Mouse (Mus musculus) limb, embryonic 13.5 days (tissue): ENCODE results near the gene Znrd1. TPM values are rescaled to one million over a fixed set of nuclear protein-coding genes. Genes with fewer than 3 reads are reported as not detected.
A peak's percentile ranks its signal among the peaks of the same experiment; 100 is the strongest.

Experiments used
- ATAC-seq: fragments of 200-750 bp; cut with Nextera tagmentation; 2 replicates; pipeline ENCODE4 v1.8.0; 2017; ENCODE audit warnings: low read depth, moderate number of reproducible peaks, moderate TSS enrichment; ENCODE audit not compliant: low FRiP score
- H3K27ac ChIP-seq: fragments of 300-500 bp; sonication (generic); 2 replicates; pipeline ENCODE4 v1.5.1; 2015; ENCODE audit warnings: inconsistent platforms, mild to moderate bottlenecking, moderate library complexity
- H3K27me3 ChIP-seq: fragments of 300-500 bp; sonication (generic); 2 replicates; pipeline ENCODE4 v1.6.1; 2015; ENCODE audit warnings: mild to moderate bottlenecking, inconsistent platforms
- H3K36me3 ChIP-seq: fragments of 300-500 bp; sonication (generic); 2 replicates; pipeline ENCODE4 v1.6.1; 2015; ENCODE audit warnings: inconsistent platforms, mild to moderate bottlenecking, moderate library complexity
- H3K4me1 ChIP-seq: fragments of 300-500 bp; sonication (generic); 2 replicates; pipeline ENCODE4 v1.6.1; 2015; ENCODE audit warnings: inconsistent platforms
- H3K4me2 ChIP-seq: fragments of 300-500 bp; sonication (generic); replicated peaks from 2 replicates; pipeline ENCODE4 v1.6.1; 2015; ENCODE audit warnings: inconsistent platforms, mild to moderate bottlenecking, moderate library complexity
- H3K4me3 ChIP-seq: fragments of 300-500 bp; sonication (generic); 2 replicates; pipeline ENCODE4 v1.5.1; 2015; ENCODE audit warnings: moderate library complexity, mild to moderate bottlenecking, inconsistent platforms
- H3K9ac ChIP-seq: fragments of 300-500 bp; sonication (generic); 2 replicates; pipeline ENCODE4 v1.6.1; 2015; ENCODE audit warnings: mild to moderate bottlenecking, inconsistent platforms
- H3K9me3 ChIP-seq: fragments of 300-500 bp; sonication (generic); 2 replicates; pipeline ENCODE4 v1.6.1; 2016; ENCODE audit warnings: inconsistent platforms
- WGBS: fragments of 180-500 bp; shearing (Covaris S2); methylation state at CpG from one replicate; pipeline ENCODE4 v1.1.7; 2015; 5-methylcytosine and 5-hydroxymethylcytosine counted together
- polyA plus RNA-seq: library from polyadenylated mRNA; unstranded; fragments of >200 nt; fragmentation: Nextera tagmentation; extraction: Ambion mirVana; gene quantifications from 2 replicates; pipeline ENCODE4 v1.2.1, GENCODE M21; 2015

Znrd1 gene
- polyA plus RNA-seq, 1 experiment from 2014 or later = 111 TPM

DNA sequence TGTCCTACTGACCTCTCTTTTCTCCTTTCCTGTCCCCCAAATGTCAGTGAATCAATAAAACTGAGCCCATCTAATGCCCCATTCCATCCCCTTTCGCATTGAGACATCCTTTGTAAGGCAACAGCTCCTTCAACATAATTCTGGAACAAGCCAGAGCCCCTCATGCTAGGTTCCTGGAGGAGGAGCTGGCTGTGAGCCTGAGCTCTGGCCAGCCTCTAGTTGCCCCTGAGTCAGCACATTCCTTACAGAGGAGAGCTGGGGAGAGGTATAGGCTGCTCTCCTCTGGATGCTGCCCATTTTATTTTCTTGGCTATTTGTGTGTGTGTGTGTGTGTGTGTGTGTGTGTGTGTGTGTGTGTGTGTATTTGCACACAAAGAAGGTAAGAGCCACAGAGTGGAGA lies 50.1 kb downstream of the Znrd1 start:
- Histone ChIP-seq H3K27me3 (no peaks in the 10 kb centered on the region; the same call in 1 of the 2 replicates), H3K9me3 (no peaks in the 10 kb centered on the region), H3K4me2 (no peak overlapping the region), H3K9ac (no peak overlapping the region), H3K4me1 (0 out of 2 replicates have a peak, but pooled peaks cover 3% of the 10 kb centered on the region), H3K4me3 (no peak overlapping the region), H3K36me3 (no peaks in the 10 kb centered on the region), H3K27ac (no peak overlapping the region)
- 57% methylated on average over 1 of the region's 1 CpGs for whole genome bisulfite sequencing
- ATAC-seq = peak; percentile 82; the same call in 1 of the 2 replicates

Other genes starting within 250 kb of the Znrd1 start
- not detected in 2 replicates for gene H2-M10.5, start 185.6 kb downstream of the Znrd1 start, polyA plus RNA-seq
- gene H2-M10.6, start 146.4 kb downstream of the Znrd1 start, polyA plus RNA-seq = not detected in 2 replicates
- gene Trim26, start 121.4 kb downstream of the Znrd1 start, polyA plus RNA-seq = 52.3 and 53.7 TPM in 2 replicates
- 0.13 and 0.28 TPM in 2 replicates for gene Trim15, start 91.3 kb downstream of the Znrd1 start, polyA plus RNA-seq
- 2.5 and 3.9 TPM in 2 replicates for gene Trim10, start 89.0 kb downstream of the Znrd1 start, polyA plus RNA-seq
- not detected in 2 replicates for gene Trim40, start 68.4 kb downstream of the Znrd1 start, polyA plus RNA-seq
- not detected in 2 replicates for gene Trim31, start 60.4 kb downstream of the Znrd1 start, polyA plus RNA-seq
- 1.4 and 1.5 TPM in 2 replicates for gene Rnf39, start 15.6 kb downstream of the Znrd1 start, polyA plus RNA-seq
- gene Ppp1r11, start 6.8 kb downstream of the Znrd1 start, polyA plus RNA-seq = 115 and 118 TPM in 2 replicates
- gene Znrd1as, start within 50 bp of the Znrd1 start, polyA plus RNA-seq = 5.7 and 5.8 TPM in 2 replicates
- gene 2410137M14Rik, start 22.7 kb upstream of the Znrd1 start, polyA plus RNA-seq = not detected in 2 replicates
- 1.3 TPM in 2 replicates for gene H2-M5, start 31.0 kb upstream of the Znrd1 start, polyA plus RNA-seq
- 136 and 138 TPM in 2 replicates for gene Zfp57, start 42.6 kb upstream of the Znrd1 start, polyA plus RNA-seq
- 0.18 and 0.22 TPM in 2 replicates for gene Mog, start 64.8 kb upstream of the Znrd1 start, polyA plus RNA-seq
- gene Gabbr1, start 87.4 kb upstream of the Znrd1 start, polyA plus RNA-seq = 13.3 and 15.2 TPM in 2 replicates
- 0.09 TPM in 1 of 2 replicates, not detected in the other for gene Olfr90, start 129.9 kb upstream of the Znrd1 start, polyA plus RNA-seq
- not detected in 2 replicates for gene Olfr91, start 139.7 kb upstream of the Znrd1 start, polyA plus RNA-seq
- not detected in 2 replicates for gene Olfr92, start 161.5 kb upstream of the Znrd1 start, polyA plus RNA-seq
- gene Olfr93, start 202.9 kb upstream of the Znrd1 start, polyA plus RNA-seq = not detected in 2 replicates
- gene Ubd, start 235.3 kb upstream of the Znrd1 start, polyA plus RNA-seq = not detected in 2 replicates
- not detected in 2 replicates for gene Olfr94, start 242.4 kb upstream of the Znrd1 start, polyA plus RNA-seq